Mouse (Mus musculus) thymus, adult 2 months (tissue): ENCODE results near the gene Ranbp3l. TPM values are rescaled to one million over a fixed set of nuclear protein-coding genes. Genes with fewer than 3 reads are reported as not detected.

Experiments
- DNase-seq: peaks from one replicate; pipeline ENCODE4 v3.0.0; 2021
- H3K27ac ChIP-seq: fragments of 200-500 bp; 2 replicates; pipeline ENCODE4 v1.5.1; 2012; ENCODE audit warnings: low read length, control low read depth; ENCODE audit not compliant: control insufficient read depth, insufficient read depth
- H3K27me3 ChIP-seq: fragments of 200-500 bp; 2 replicates; pipeline ENCODE4 v1.6.1; 2012; ENCODE audit warnings: mild to moderate bottlenecking, low read length, moderate library complexity, mixed read lengths; ENCODE audit not compliant: control insufficient read depth, insufficient read depth
- H3K36me3 ChIP-seq: fragments of 200-500 bp; 2 replicates; pipeline ENCODE4 v1.6.1; 2012; ENCODE audit warnings: mild to moderate bottlenecking, low read length, moderate library complexity; ENCODE audit not compliant: control insufficient read depth, insufficient read depth
- H3K4me1 ChIP-seq: fragments of 200-500 bp; replicated peaks from 2 replicates; pipeline ENCODE4 v1.6.1; 2012; ENCODE audit warnings: low read length; ENCODE audit not compliant: control insufficient read depth, insufficient read depth
- H3K4me3 ChIP-seq: fragments of 200-500 bp; 2 replicates; pipeline ENCODE4 v1.5.1; 2012; ENCODE audit warnings: mild to moderate bottlenecking, low read length, control low read depth, moderate library complexity; ENCODE audit not compliant: control insufficient read depth, insufficient read depth
- CTCF ChIP-seq: fragments of 200-500 bp; IDR thresholded peaks from 2 replicates; pipeline ENCODE4 v1.5.1; 2012; ENCODE audit warnings: mild to moderate bottlenecking, control low read depth, low read length, moderate library complexity, borderline replicate concordance; ENCODE audit not compliant: control insufficient read depth, poor library complexity, insufficient read depth; ENCODE audit errors: extremely low read depth
- WGBS: fragments of 180-500 bp; shearing (Covaris S2); methylation state at CpG from one replicate; pipeline ENCODE4 v1.1.7; 2018; 5-methylcytosine and 5-hydroxymethylcytosine counted together
- polyA plus RNA-seq: library from polyadenylated mRNA; depleted of rRNA; stranded (reverse); fragments of >200 nt; gene quantifications from 2 replicates; pipeline ENCODE4 v1.2.3, GENCODE M21; 2012; rRNA removed

The Ranbp3l gene
- polyA plus RNA-seq, 1 experiment = 0.15 TPM

GRCm38 (mm10) chr15:9114599-9114998 lies 146.8 kb downstream of the Ranbp3l start:
- TF ChIP-seq CTCF = no peak
- 91% methylated on average over 5 of the region's 5 CpGs for WGBS
- Histone ChIP-seq H3K36me3 (peaks cover 57% of the 10 kb centered on the region), H3K4me1 (no peaks in the 10 kb centered on the region), H3K27ac (no peak overlapping the region), H3K27me3 (no peaks in the 10 kb centered on the region), H3K4me3 (no peak overlapping the region)
- no peak for DNase-seq

Other genes starting within 250 kb of the Ranbp3l start
- 14.1 and 15.3 TPM in 2 replicates for gene Nadk2, start 103.3 kb downstream of the Ranbp3l start, polyA plus RNA-seq
- 10.0 and 12.3 TPM in 2 replicates for gene Lmbrd2, start 172.6 kb downstream of the Ranbp3l start, polyA plus RNA-seq
- gene Skp2, start 187.5 kb downstream of the Ranbp3l start, polyA plus RNA-seq = 11.5 and 14.2 TPM in 2 replicates